Mouse (Mus musculus) small intestine, adult 2 months (tissue): ENCODE results near the gene Sesn2. TPM values are rescaled to one million over a fixed set of nuclear protein-coding genes. Genes with fewer than 3 reads are reported as not detected.
A peak's percentile ranks its signal among the peaks of the same experiment; 100 is the strongest.

Experiments
- H3K27ac ChIP-seq: fragments of 200-500 bp; 2 replicates; pipeline ENCODE4 v1.5.1; 2012; ENCODE audit warnings: low read depth, low read length, control low read depth, inconsistent platforms; ENCODE audit not compliant: insufficient read depth
- H3K27me3 ChIP-seq: fragments of 200-500 bp; 2 replicates; pipeline ENCODE4 v1.6.1; 2012; ENCODE audit warnings: mild to moderate bottlenecking, moderate library complexity, low read length, inconsistent platforms; ENCODE audit not compliant: control insufficient read depth, insufficient read depth
- H3K36me3 ChIP-seq: fragments of 200-500 bp; 2 replicates; pipeline ENCODE4 v1.6.1; 2012; ENCODE audit warnings: mild to moderate bottlenecking, low read length, control low read depth, inconsistent platforms; ENCODE audit not compliant: control insufficient read depth, insufficient read depth
- H3K4me1 ChIP-seq: fragments of 200-500 bp; 2 replicates; pipeline ENCODE4 v1.6.1; 2012; ENCODE audit warnings: low read length, inconsistent platforms, mixed read lengths; ENCODE audit not compliant: control insufficient read depth, insufficient read depth, insufficient read length
- H3K4me3 ChIP-seq: fragments of 200-500 bp; 2 replicates; pipeline ENCODE4 v1.5.1; 2012; ENCODE audit warnings: low read depth, mild to moderate bottlenecking, control low read depth, inconsistent platforms, low read length, moderate library complexity
- CTCF ChIP-seq: fragments of 200-500 bp; IDR thresholded peaks from 2 replicates; pipeline ENCODE4 v1.5.1; 2012; ENCODE audit warnings: low read depth, mild to moderate bottlenecking, control low read depth, inconsistent platforms, low read length, moderate library complexity, mixed read lengths; ENCODE audit not compliant: insufficient replicate concordance, insufficient read length; ENCODE audit errors: extremely low read depth
- POLR2A ChIP-seq: fragments of 200-500 bp; IDR thresholded peaks from 2 replicates; pipeline ENCODE4 v1.6.1; 2012; ENCODE audit warnings: low read depth, mild to moderate bottlenecking, control low read depth, inconsistent platforms, low read length, moderate library complexity
- WGBS: fragments of 180-500 bp; shearing (Covaris S2); methylation state at CpG from one replicate; pipeline ENCODE4 v1.1.7; 2018; 5-methylcytosine and 5-hydroxymethylcytosine counted together
- polyA plus RNA-seq: library from polyadenylated mRNA; depleted of rRNA; stranded (reverse); fragments of >200 nt; gene quantifications from 2 replicates; pipeline ENCODE4 v1.2.3, GENCODE M21; 2012

The Sesn2 gene
- polyA plus RNA-seq, 1 experiment: 6.7 TPM

DNA sequence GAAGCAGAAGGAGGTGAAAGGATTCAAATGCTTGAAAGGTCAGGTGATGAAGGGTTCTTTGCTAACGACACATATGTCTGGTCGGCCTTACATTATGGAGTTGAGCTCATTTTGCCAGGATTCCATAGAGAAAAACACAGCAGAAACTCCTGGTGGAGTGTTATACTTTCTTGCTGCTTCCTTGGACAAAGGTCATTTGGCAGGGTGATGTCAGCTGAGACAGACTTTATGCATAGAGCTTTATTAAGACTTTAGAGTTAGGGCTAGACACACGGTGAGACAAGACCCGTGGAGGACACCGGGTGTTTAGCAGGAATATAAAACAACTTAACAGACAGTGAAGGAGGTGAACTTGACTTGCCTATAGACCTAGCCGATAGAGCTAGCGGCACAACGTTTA is 32.5 kb downstream of the Sesn2 start:
- 53% methylated on average over 8 of the region's 8 CpGs for WGBS
- H3K4me3 ChIP-seq: no peak overlapping the region
- H3K27ac ChIP-seq: peak overlapping the region; percentile 10; the same call in 1 of the 2 replicates

DNA sequence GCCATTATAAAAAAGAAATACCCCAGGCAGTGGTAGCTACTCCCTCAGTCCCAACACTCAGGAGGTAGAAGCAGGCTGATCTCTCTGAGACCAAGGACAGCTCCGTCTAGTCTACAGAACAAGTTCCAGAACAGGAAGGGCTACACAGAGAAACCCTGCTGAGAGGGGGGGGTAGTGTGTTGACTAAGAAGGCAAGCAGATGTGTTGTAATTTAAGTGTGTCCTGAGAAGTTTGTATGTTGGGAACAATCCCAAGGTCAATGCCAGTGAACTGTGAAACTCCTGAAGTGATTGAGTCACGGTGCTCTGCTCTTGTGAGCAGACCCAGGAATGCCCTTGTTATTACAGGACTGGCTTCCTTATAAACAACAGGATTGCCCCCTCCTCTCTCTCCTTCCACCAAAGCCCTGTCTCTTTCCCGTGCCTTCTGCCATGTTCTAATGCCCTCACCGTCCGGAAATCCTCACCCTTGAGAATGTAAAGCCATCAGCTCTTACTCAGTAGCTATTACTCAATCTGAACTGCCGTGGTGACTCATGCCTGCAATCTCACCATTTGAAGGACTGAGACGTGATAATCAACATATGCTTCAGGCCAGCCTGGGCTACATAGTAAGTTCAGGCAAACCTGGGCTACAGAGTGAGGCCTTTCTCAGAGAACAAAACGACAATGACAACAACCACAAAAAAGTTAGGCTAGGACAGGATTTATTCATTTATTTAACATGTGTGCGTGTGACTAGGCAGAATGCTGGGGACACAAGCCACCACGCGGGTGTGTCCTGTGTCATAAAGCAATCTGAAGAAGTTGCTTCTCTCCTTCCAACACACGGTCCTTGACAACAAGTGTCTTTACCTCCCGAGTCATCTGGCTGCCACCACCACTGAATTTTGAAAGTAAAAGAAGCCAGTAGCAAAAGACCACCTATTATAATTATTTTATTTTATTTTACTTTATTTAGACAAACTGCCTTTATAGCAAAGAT is 34.1 kb downstream of the Sesn2 start:
- TF ChIP-seq POLR2A (no peak), CTCF (no peak)
- H3K4me3 ChIP-seq: no peak overlapping the region
- peaks cover 18% of the 10 kb centered on the region; the same call in 1 of the 2 replicates for H3K4me1 ChIP-seq
- no peaks in the 10 kb centered on the region for H3K27me3 ChIP-seq
- no peaks in the 10 kb centered on the region for H3K36me3 ChIP-seq
- WGBS: 33% methylated on average over 13 of the region's 13 CpGs
- peak overlapping the region; percentile 72 for H3K27ac ChIP-seq

More for the DNA sequence above, 32.5 kb downstream of the Sesn2 start:
- H3K4me1 ChIP-seq: peaks cover 19% of the 10 kb centered on the region; the same call in 1 of the 2 replicates
- TF ChIP-seq CTCF: no peak
- no peak for TF ChIP-seq POLR2A
- H3K27me3 ChIP-seq: no peaks in the 10 kb centered on the region
- H3K36me3 ChIP-seq: no peaks in the 10 kb centered on the region

DNA sequence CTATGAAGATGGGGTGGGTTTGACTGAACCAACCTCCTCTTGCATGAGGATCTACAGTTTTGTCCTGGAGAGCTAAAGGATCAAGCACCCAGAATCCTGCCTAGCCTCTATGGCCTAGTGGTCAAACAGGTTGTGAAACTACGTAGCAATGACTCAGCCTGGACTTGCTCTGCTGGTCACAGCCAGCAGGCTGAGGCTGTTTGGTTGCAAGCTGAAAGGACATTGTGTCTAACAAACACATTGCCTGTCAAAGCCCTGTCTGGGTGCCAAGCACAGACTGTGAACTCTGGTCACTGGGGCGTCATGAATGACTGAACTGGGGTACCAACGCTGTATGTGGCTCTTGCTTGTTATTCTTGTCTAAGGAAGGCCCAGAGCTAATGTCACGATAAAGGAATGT is 35.7 kb downstream of the Sesn2 start:
- no peaks in the 10 kb centered on the region for H3K36me3 ChIP-seq
- no peak overlapping the region for H3K4me3 ChIP-seq
- WGBS: 45% methylated on average over 4 of the region's 4 CpGs
- no peak overlapping the region; the same call in 1 of the 2 replicates for H3K27ac ChIP-seq
- H3K27me3 ChIP-seq: no peaks in the 10 kb centered on the region
- peaks cover 26% of the 10 kb centered on the region; the same call in 1 of the 2 replicates for H3K4me1 ChIP-seq
- TF ChIP-seq POLR2A (no peak), CTCF (no peak)

DNA sequence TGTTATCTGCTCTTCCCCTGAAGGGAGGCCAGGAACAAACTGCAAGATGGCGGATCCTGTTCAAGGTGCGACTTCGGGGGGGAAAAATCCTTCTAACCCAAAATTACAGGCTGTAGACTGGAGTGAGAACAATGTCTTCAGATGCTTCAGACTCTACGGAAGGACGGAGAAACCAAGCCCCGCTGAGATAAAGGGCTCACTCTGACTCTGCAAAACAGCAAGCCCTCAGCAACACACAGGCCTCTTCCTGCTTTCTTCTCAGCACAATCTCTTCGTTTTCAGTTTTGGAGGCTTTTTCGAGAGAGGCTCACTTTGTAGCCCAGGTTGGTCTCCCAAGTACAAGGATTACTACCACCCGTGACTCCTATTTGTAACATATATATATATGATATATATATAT is 36.9 kb downstream of the Sesn2 start:
- H3K36me3 ChIP-seq: no peaks in the 10 kb centered on the region
- no peaks in the 10 kb centered on the region for H3K27me3 ChIP-seq
- 91% methylated on average over 9 of the region's 9 CpGs for WGBS
- TF ChIP-seq CTCF: no peak
- TF ChIP-seq POLR2A: no peak
- no peak overlapping the region for H3K27ac ChIP-seq
- H3K4me3 ChIP-seq: no peak overlapping the region
- peaks cover 26% of the 10 kb centered on the region; the same call in 1 of the 2 replicates for H3K4me1 ChIP-seq

DNA sequence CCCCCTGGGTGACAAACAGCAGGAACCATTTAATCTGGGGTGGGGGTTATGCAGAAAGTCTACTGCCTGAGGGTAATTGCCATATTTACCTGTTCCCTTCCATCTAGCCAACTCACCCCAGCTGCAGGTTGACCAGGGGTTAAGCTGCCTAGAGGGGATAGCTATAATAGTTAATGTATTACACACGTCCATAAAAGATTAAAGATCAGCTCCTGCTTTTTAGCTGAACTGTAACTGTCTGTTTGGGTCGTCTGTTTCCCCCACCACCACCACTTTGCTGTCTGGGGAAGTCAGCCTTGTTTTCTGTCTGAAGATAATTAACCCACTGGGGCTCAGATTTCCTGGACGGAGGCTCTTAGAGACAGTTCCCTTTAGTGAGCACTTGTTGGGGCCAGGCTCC is 40.4 kb downstream of the Sesn2 start:
- Histone ChIP-seq H3K4me1 (peaks cover 16% of the 10 kb centered on the region; the same call in 1 of the 2 replicates), H3K36me3 (no peaks in the 10 kb centered on the region), H3K27ac (peak overlapping the region; percentile 71), H3K27me3 (no peaks in the 10 kb centered on the region), H3K4me3 (no peak overlapping the region)
- WGBS: 11% methylated on average over 3 of the region's 3 CpGs
- TF ChIP-seq CTCF: no peak
- no peak for TF ChIP-seq POLR2A

DNA sequence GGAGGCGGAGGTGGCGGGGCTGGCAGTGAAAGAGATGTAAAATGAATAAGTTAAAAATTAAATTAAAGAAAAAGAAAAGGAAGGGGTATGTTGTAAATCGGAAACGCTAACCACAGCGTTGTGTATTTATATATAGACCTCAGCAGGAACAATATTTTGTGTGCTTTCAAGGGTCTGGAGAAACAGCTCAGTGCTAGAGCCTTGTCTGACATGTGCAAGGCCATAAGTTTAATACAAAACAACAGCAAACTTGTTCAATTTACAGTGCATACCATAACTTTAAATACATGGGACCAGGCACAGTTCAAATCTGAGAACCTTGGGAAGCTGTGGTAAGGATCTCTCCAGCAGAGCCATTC is 46.1 kb downstream of the Sesn2 start:
- peak overlapping the region; percentile 82 for H3K4me3 ChIP-seq
- 2% methylated on average over 5 of the region's 5 CpGs for WGBS
- no peak overlapping the region for H3K27ac ChIP-seq
- H3K27me3 ChIP-seq: no peaks in the 10 kb centered on the region
- peaks cover 11% of the 10 kb centered on the region for H3K36me3 ChIP-seq
- no peak for TF ChIP-seq POLR2A
- no peak for TF ChIP-seq CTCF
- H3K4me1 ChIP-seq: peaks cover 8% of the 10 kb centered on the region; the same call in 1 of the 2 replicates
